Mouse (Mus musculus): Measurements from ENCODE around the gene Fndc3b. TPM values are rescaled to one million over a fixed set of nuclear protein-coding genes. Genes with fewer than 3 reads are reported as not detected.
"Not testable (repeated sequence)": the region's sequence is repeated elsewhere in the genome, so short reads cannot be mapped to it uniquely, and the experiment has no call there.

Gene Fndc3b
- polyA plus RNA-seq, 1 experiment from 2014 or later = 12.0 TPM

- no peak for ATAC-seq (ENCODE audit: insufficient number of reproducible peaks, low FRiP score, low TSS enrichment, low read depth)
- DNase-seq (ENCODE audit: low spot score) = no peak
- no peak overlapping the region for H3K9ac ChIP-seq (ENCODE audit: low read length)
- H3K27me3 ChIP-seq (ENCODE audit: control insufficient read depth, insufficient read depth, low read length) = no peaks in the 10 kb centered on the region
- no peaks in the 10 kb centered on the region for H3K9me3 ChIP-seq (ENCODE audit: control insufficient read depth, low read length)
- H3K27ac ChIP-seq (replicated peaks; ENCODE audit: low read depth, low read length) = no peak overlapping the region
- H3K4me3 ChIP-seq (ENCODE audit: low read depth, low read length) = no peak overlapping the region
- no peaks in the 10 kb centered on the region for H3K36me3 ChIP-seq (ENCODE audit: control insufficient read depth, insufficient read depth, low read length)
- no peak overlapping the region for H3K4me2 ChIP-seq (ENCODE audit: low read depth, severe bottlenecking)
- H3K4me1 ChIP-seq (ENCODE audit: control insufficient read depth, insufficient read depth, low read length) = no peaks in the 10 kb centered on the region; the same call in 1 of the 2 replicates
- 85% methylated on average over 2 of the region's 2 CpGs for WGBS
Observed at GRCm38 (mm10) chr3:27479378-27479777, 231.7 kb downstream of the Fndc3b start.

GRCm38 (mm10) chr3:27478563-27479156 is 232.4 kb downstream of the Fndc3b start:
- Histone ChIP-seq H3K4me1 (ENCODE audit: control insufficient read depth, insufficient read depth, low read length) (no peaks in the 10 kb centered on the region; the same call in 1 of the 2 replicates), H3K4me2 (ENCODE audit: low read depth, severe bottlenecking) (no peak overlapping the region), H3K36me3 (ENCODE audit: control insufficient read depth, insufficient read depth, low read length) (no peaks in the 10 kb centered on the region; the same call in 1 of the 2 replicates), H3K9ac (ENCODE audit: low read length) (no peak overlapping the region), H3K27me3 (ENCODE audit: control insufficient read depth, insufficient read depth, low read length) (no peaks in the 10 kb centered on the region), H3K9me3 (ENCODE audit: control insufficient read depth, low read length) (no peaks in the 10 kb centered on the region), H3K27ac (replicated peaks; ENCODE audit: low read depth, low read length) (no peak overlapping the region), H3K4me3 (ENCODE audit: low read depth, low read length) (no peak overlapping the region)
- WGBS = 88% methylated on average over 16 of the region's 16 CpGs
- ATAC-seq (ENCODE audit: insufficient number of reproducible peaks, low FRiP score, low TSS enrichment, low read depth) = no peak
- DNase-seq (ENCODE audit: low spot score) = no peak

- not testable (repeated sequence) for DNase-seq (ENCODE audit: low spot score); H3K9ac ChIP-seq (ENCODE audit: low read length); H3K4me2 ChIP-seq (ENCODE audit: low read depth, severe bottlenecking); ATAC-seq (ENCODE audit: insufficient number of reproducible peaks, low FRiP score, low TSS enrichment, low read depth); H3K36me3 ChIP-seq (ENCODE audit: control insufficient read depth, insufficient read depth, low read length); H3K4me1 ChIP-seq (ENCODE audit: control insufficient read depth, insufficient read depth, low read length); H3K27me3 ChIP-seq (ENCODE audit: control insufficient read depth, insufficient read depth, low read length); H3K27ac ChIP-seq (replicated peaks; ENCODE audit: low read depth, low read length); H3K4me3 ChIP-seq (ENCODE audit: low read depth, low read length); H3K9me3 ChIP-seq (ENCODE audit: control insufficient read depth, low read length)
- WGBS = 94% methylated on average over 3 of the region's 3 CpGs
Observed at GRCm38 (mm10) chr3:27477749-27478148, 233.4 kb downstream of the Fndc3b start.

GRCm38 (mm10) chr3:27475899-27476298 is 235.2 kb downstream of the Fndc3b start:
- ATAC-seq (ENCODE audit: insufficient number of reproducible peaks, low FRiP score, low TSS enrichment, low read depth) (no peak), DNase-seq (ENCODE audit: low spot score) (no peak)

GRCm38 (mm10) chr3:27473801-27474599 is 237.1 kb downstream of the Fndc3b start:
- WGBS = 89% methylated on average over 14 of the region's 14 CpGs
- H3K27me3 ChIP-seq (ENCODE audit: control insufficient read depth, insufficient read depth, low read length) = no peaks in the 10 kb centered on the region

More at GRCm38 (mm10) chr3:27475899-27476298, 235.2 kb downstream of the Fndc3b start:
- no peaks in the 10 kb centered on the region for H3K9me3 ChIP-seq (ENCODE audit: control insufficient read depth, low read length)
- H3K27me3 ChIP-seq (ENCODE audit: control insufficient read depth, insufficient read depth, low read length) = no peaks in the 10 kb centered on the region
- H3K4me2 ChIP-seq (ENCODE audit: low read depth, severe bottlenecking) = no peak overlapping the region
- no peaks in the 10 kb centered on the region for H3K4me1 ChIP-seq (ENCODE audit: control insufficient read depth, insufficient read depth, low read length)
- no peak overlapping the region for H3K9ac ChIP-seq (ENCODE audit: low read length)
- no peak overlapping the region for H3K4me3 ChIP-seq (ENCODE audit: low read depth, low read length)
- no peaks in the 10 kb centered on the region; the same call in 1 of the 2 replicates for H3K36me3 ChIP-seq (ENCODE audit: control insufficient read depth, insufficient read depth, low read length)
- 87% methylated on average over 7 of the region's 7 CpGs for WGBS
- H3K27ac ChIP-seq (replicated peaks; ENCODE audit: low read depth, low read length) = no peak overlapping the region

GRCm38 (mm10) chr3:27472846-27473245 is 238.3 kb downstream of the Fndc3b start:
- H3K27me3 ChIP-seq (ENCODE audit: control insufficient read depth, insufficient read depth, low read length) = no peaks in the 10 kb centered on the region
- H3K36me3 ChIP-seq (ENCODE audit: control insufficient read depth, insufficient read depth, low read length) = no peaks in the 10 kb centered on the region; the same call in none of the 2 replicates
- H3K27ac ChIP-seq (replicated peaks; ENCODE audit: low read depth, low read length) = no peak overlapping the region
- H3K9me3 ChIP-seq (ENCODE audit: control insufficient read depth, low read length) = no peaks in the 10 kb centered on the region
- H3K9ac ChIP-seq (ENCODE audit: low read length) = no peak overlapping the region
- no peaks in the 10 kb centered on the region for H3K4me1 ChIP-seq (ENCODE audit: control insufficient read depth, insufficient read depth, low read length)
- no peak overlapping the region for H3K4me2 ChIP-seq (ENCODE audit: low read depth, severe bottlenecking)
- WGBS = 94% methylated on average over 3 of the region's 3 CpGs
- DNase-seq (ENCODE audit: low spot score) (no peak), ATAC-seq (ENCODE audit: insufficient number of reproducible peaks, low FRiP score, low TSS enrichment, low read depth) (no peak)
- H3K4me3 ChIP-seq (ENCODE audit: low read depth, low read length) = no peak overlapping the region

More at GRCm38 (mm10) chr3:27473801-27474599, 237.1 kb downstream of the Fndc3b start:
- Histone ChIP-seq H3K27ac (replicated peaks; ENCODE audit: low read depth, low read length) (no peak overlapping the region), H3K4me1 (ENCODE audit: control insufficient read depth, insufficient read depth, low read length) (no peaks in the 10 kb centered on the region), H3K4me2 (ENCODE audit: low read depth, severe bottlenecking) (no peak overlapping the region), H3K9me3 (ENCODE audit: control insufficient read depth, low read length) (no peaks in the 10 kb centered on the region), H3K4me3 (ENCODE audit: low read depth, low read length) (no peak overlapping the region), H3K9ac (ENCODE audit: low read length) (no peak overlapping the region), H3K36me3 (ENCODE audit: control insufficient read depth, insufficient read depth, low read length) (no peaks in the 10 kb centered on the region; the same call in 1 of the 2 replicates)
- DNase-seq (ENCODE audit: low spot score) (no peak), ATAC-seq (ENCODE audit: insufficient number of reproducible peaks, low FRiP score, low TSS enrichment, low read depth) (no peak)

GRCm38 (mm10) chr3:27470781-27471180 is 240.3 kb downstream of the Fndc3b start:
- no peak overlapping the region for H3K9ac ChIP-seq (ENCODE audit: low read length)
- H3K27me3 ChIP-seq (ENCODE audit: control insufficient read depth, insufficient read depth, low read length) = no peaks in the 10 kb centered on the region
- no peak overlapping the region for H3K27ac ChIP-seq (replicated peaks; ENCODE audit: low read depth, low read length)
- no peak overlapping the region for H3K4me3 ChIP-seq (ENCODE audit: low read depth, low read length)
- H3K36me3 ChIP-seq (ENCODE audit: control insufficient read depth, insufficient read depth, low read length) = no peaks in the 10 kb centered on the region; the same call in none of the 2 replicates
- WGBS = 68% methylated on average over 8 of the region's 8 CpGs
- ATAC-seq (ENCODE audit: insufficient number of reproducible peaks, low FRiP score, low TSS enrichment, low read depth) = no peak
- H3K4me2 ChIP-seq (ENCODE audit: low read depth, severe bottlenecking) = no peak overlapping the region
- DNase-seq (ENCODE audit: low spot score) = no peak
- H3K9me3 ChIP-seq (ENCODE audit: control insufficient read depth, low read length) = no peaks in the 10 kb centered on the region
- no peaks in the 10 kb centered on the region for H3K4me1 ChIP-seq (ENCODE audit: control insufficient read depth, insufficient read depth, low read length)

GRCm38 (mm10) chr3:27469971-27470370 is 241.1 kb downstream of the Fndc3b start:
- H3K4me2 ChIP-seq (ENCODE audit: low read depth, severe bottlenecking) = no peak overlapping the region
- no peaks in the 10 kb centered on the region for H3K27me3 ChIP-seq (ENCODE audit: control insufficient read depth, insufficient read depth, low read length)
- H3K4me1 ChIP-seq (ENCODE audit: control insufficient read depth, insufficient read depth, low read length) = no peaks in the 10 kb centered on the region
- H3K4me3 ChIP-seq (ENCODE audit: low read depth, low read length) = no peak overlapping the region
- H3K36me3 ChIP-seq (ENCODE audit: control insufficient read depth, insufficient read depth, low read length) = no peaks in the 10 kb centered on the region; the same call in none of the 2 replicates
- no peak for DNase-seq (ENCODE audit: low spot score)
- H3K27ac ChIP-seq (replicated peaks; ENCODE audit: low read depth, low read length) = no peak overlapping the region
- H3K9ac ChIP-seq (ENCODE audit: low read length) = no peak overlapping the region
- no peak for ATAC-seq (ENCODE audit: insufficient number of reproducible peaks, low FRiP score, low TSS enrichment, low read depth)
- 85% methylated on average over 8 of the region's 8 CpGs for WGBS
- no peaks in the 10 kb centered on the region for H3K9me3 ChIP-seq (ENCODE audit: control insufficient read depth, low read length)
